Mouse (Mus musculus) heart, embryonic 13.5 days (tissue): ENCODE data around the gene Gstm3. TPM values are rescaled to one million over a fixed set of nuclear protein-coding genes. Genes with fewer than 3 reads are reported as not detected.
A peak's percentile ranks its signal among the peaks of the same experiment; 100 is the strongest.
"Not testable (repeated sequence)": the region's sequence is repeated elsewhere in the genome, so short reads cannot be mapped to it uniquely, and the experiment has no call there.

Experiments used
- ATAC-seq: fragments of 200-750 bp; cut with Nextera tagmentation; 2 replicates; pipeline ENCODE4 v1.8.0; 2017; ENCODE audit warnings: moderate TSS enrichment; ENCODE audit not compliant: insufficient number of reproducible peaks, low FRiP score, low TSS enrichment; ENCODE audit errors: extremely low read depth
- H3K27ac ChIP-seq: fragments of 300-500 bp; sonication (generic); replicated peaks from 2 replicates; pipeline ENCODE4 v1.5.1; 2015; ENCODE audit warnings: moderate library complexity, mild to moderate bottlenecking, inconsistent platforms
- H3K27me3 ChIP-seq: fragments of 300-500 bp; sonication (generic); replicated peaks from 2 replicates; pipeline ENCODE4 v1.6.1; 2015; ENCODE audit warnings: mild to moderate bottlenecking, inconsistent platforms
- H3K36me3 ChIP-seq: fragments of 300-500 bp; sonication (generic); 2 replicates; pipeline ENCODE4 v1.6.1; 2015; ENCODE audit warnings: mild to moderate bottlenecking, inconsistent platforms
- H3K4me1 ChIP-seq: fragments of 300-500 bp; sonication (generic); 2 replicates; pipeline ENCODE4 v1.6.1; 2015; ENCODE audit warnings: inconsistent platforms
- H3K4me2 ChIP-seq: fragments of 300-500 bp; sonication (generic); 2 replicates; pipeline ENCODE4 v1.6.1; 2015; ENCODE audit warnings: inconsistent platforms, mild to moderate bottlenecking, moderate library complexity
- H3K4me3 ChIP-seq: fragments of 300-500 bp; sonication (generic); 2 replicates; pipeline ENCODE4 v1.5.1; 2015; ENCODE audit warnings: moderate library complexity, mild to moderate bottlenecking, inconsistent platforms
- H3K9ac ChIP-seq: fragments of 300-500 bp; sonication (generic); 2 replicates; pipeline ENCODE4 v1.6.1; 2015; ENCODE audit warnings: inconsistent platforms, mild to moderate bottlenecking, moderate library complexity
- H3K9me3 ChIP-seq: fragments of 300-500 bp; sonication (generic); 2 replicates; pipeline ENCODE4 v1.6.1; 2016; ENCODE audit warnings: inconsistent platforms
- WGBS: fragments of 180-500 bp; shearing (Covaris S2); methylation state at CpG from one replicate; pipeline ENCODE4 v1.1.7; 2015; ENCODE audit warnings: mixed read lengths; 5-methylcytosine and 5-hydroxymethylcytosine counted together
- polyA plus RNA-seq: library from polyadenylated mRNA; unstranded; fragments of >200 nt; fragmentation: Nextera tagmentation; extraction: Ambion mirVana; gene quantifications from 2 replicates; pipeline ENCODE4 v1.2.1, GENCODE M21; 2015

The Gstm3 gene
- polyA plus RNA-seq, 1 experiment from 2014 or later = not detected

- Histone ChIP-seq H3K9ac (no peak overlapping the region), H3K9me3 (no peaks in the 10 kb centered on the region), H3K4me3 (no peak overlapping the region), H3K36me3 (no peaks in the 10 kb centered on the region), H3K27ac (no peak overlapping the region), H3K4me2 (no peak overlapping the region), H3K27me3 (no peaks in the 10 kb centered on the region), H3K4me1 (no peaks in the 10 kb centered on the region)
- ATAC-seq = no peak
- 81% methylated on average over 3 of the region's 3 CpGs for WGBS
These were observed 30.4 kb upstream of the Gstm3 start for GRCm38 (mm10) chr3:107999491-107999890.

GRCm38 (mm10) chr3:107998591-107998990, 29.5 kb upstream of the Gstm3 start:
- no peaks in the 10 kb centered on the region for H3K4me1 ChIP-seq
- H3K27me3 ChIP-seq = no peaks in the 10 kb centered on the region
- WGBS = 71% methylated on average over 3 of the region's 3 CpGs
- H3K27ac ChIP-seq = no peak overlapping the region
- H3K4me2 ChIP-seq = no peak overlapping the region
- 0 out of 2 replicates have a peak, but pooled peaks cover 5% of the 10 kb centered on the region for H3K9me3 ChIP-seq
- no peak overlapping the region for H3K9ac ChIP-seq
- ATAC-seq = no peak
- no peaks in the 10 kb centered on the region for H3K36me3 ChIP-seq
- H3K4me3 ChIP-seq = no peak overlapping the region

GRCm38 (mm10) chr3:107996576-107996975, 27.5 kb upstream of the Gstm3 start:
- H3K4me2 ChIP-seq = no peak overlapping the region
- no peak overlapping the region for H3K27ac ChIP-seq
- no peaks in the 10 kb centered on the region for H3K4me1 ChIP-seq
- 0 out of 2 replicates have a peak, but pooled peaks cover 5% of the 10 kb centered on the region for H3K9me3 ChIP-seq
- H3K9ac ChIP-seq = no peak overlapping the region
- H3K4me3 ChIP-seq = no peak overlapping the region
- ATAC-seq = no peak
- WGBS = 77% methylated on average over 4 of the region's 4 CpGs
- H3K36me3 ChIP-seq = no peaks in the 10 kb centered on the region
- H3K27me3 ChIP-seq = no peaks in the 10 kb centered on the region

- not testable (repeated sequence) for ATAC-seq, H3K4me3 ChIP-seq, H3K36me3 ChIP-seq, H3K4me1 ChIP-seq, H3K27ac ChIP-seq, H3K27me3 ChIP-seq, H3K4me2 ChIP-seq, H3K9ac ChIP-seq, H3K9me3 ChIP-seq
- 84% methylated on average over 2 of the region's 2 CpGs for WGBS
These were observed 26.9 kb upstream of the Gstm3 start for GRCm38 (mm10) chr3:107995974-107996373.

GRCm38 (mm10) chr3:107986041-107986562, 17.0 kb upstream of the Gstm3 start, which contains the start of gene Gstm2:
Gstm2 (minus strand) TSS chr3:107986453.
- peaks cover 29% of the 10 kb centered on the region for H3K4me1 ChIP-seq
- no peaks in the 10 kb centered on the region for H3K9me3 ChIP-seq
- no peaks in the 10 kb centered on the region for H3K27me3 ChIP-seq
- peak within 1 kb of the TSS; percentile 59 for H3K4me2 ChIP-seq
- H3K9ac ChIP-seq = peak within 1 kb of the TSS; percentile 42
- H3K36me3 ChIP-seq = no peaks in the 10 kb centered on the region
- H3K4me3 ChIP-seq = peak within 1 kb of the TSS; percentile 38
- 27% methylated on average over 8 of the region's 8 CpGs for WGBS
- ATAC-seq = no peak
- H3K27ac ChIP-seq = peak within 1 kb of the TSS; percentile 5

GRCm38 (mm10) chr3:107985141-107985540, 16.1 kb upstream of the Gstm3 start:
- not testable (repeated sequence) for H3K27me3 ChIP-seq, H3K4me2 ChIP-seq, H3K36me3 ChIP-seq, H3K4me3 ChIP-seq, ATAC-seq, H3K9ac ChIP-seq, H3K9me3 ChIP-seq, H3K27ac ChIP-seq
- WGBS = 97% methylated on average over 2 of the region's 2 CpGs
- H3K4me1 ChIP-seq = peaks cover 29% of the 10 kb centered on the region

- Histone ChIP-seq H3K27ac (no peak overlapping the region), H3K4me3 (no peak overlapping the region)
These were observed 15.4 kb upstream of the Gstm3 start for GRCm38 (mm10) chr3:107984471-107984870.

GRCm38 (mm10) chr3:107983771-107984170, 14.7 kb upstream of the Gstm3 start:
- no peaks in the 10 kb centered on the region for H3K36me3 ChIP-seq
- no peak overlapping the region for H3K4me3 ChIP-seq
- 65% methylated on average over 3 of the region's 3 CpGs for WGBS
- peaks cover 29% of the 10 kb centered on the region for H3K4me1 ChIP-seq
- no peak overlapping the region for H3K4me2 ChIP-seq
- H3K9me3 ChIP-seq = no peaks in the 10 kb centered on the region
- no peak overlapping the region for H3K9ac ChIP-seq
- no peak for ATAC-seq
- H3K27me3 ChIP-seq = no peaks in the 10 kb centered on the region
- no peak overlapping the region for H3K27ac ChIP-seq

More at GRCm38 (mm10) chr3:107984471-107984870, 15.4 kb upstream of the Gstm3 start:
- 70% methylated on average over 5 of the region's 5 CpGs for WGBS
- no peak overlapping the region for H3K4me2 ChIP-seq
- peaks cover 29% of the 10 kb centered on the region for H3K4me1 ChIP-seq
- H3K9me3 ChIP-seq = no peaks in the 10 kb centered on the region
- H3K36me3 ChIP-seq = no peaks in the 10 kb centered on the region
- no peaks in the 10 kb centered on the region for H3K27me3 ChIP-seq
- no peak for ATAC-seq
- H3K9ac ChIP-seq = no peak overlapping the region

- Histone ChIP-seq H3K27me3 (no peaks in the 10 kb centered on the region), H3K4me2 (no peak overlapping the region), H3K4me3 (no peak overlapping the region), H3K4me1 (peaks cover 29% of the 10 kb centered on the region), H3K9me3 (no peaks in the 10 kb centered on the region), H3K9ac (no peak overlapping the region), H3K36me3 (no peaks in the 10 kb centered on the region), H3K27ac (no peak overlapping the region)
- ATAC-seq = no peak
- WGBS = 64% methylated on average over 6 of the region's 6 CpGs
These were observed 13.6 kb upstream of the Gstm3 start for GRCm38 (mm10) chr3:107982726-107983125.

GRCm38 (mm10) chr3:107981261-107981660, 12.2 kb upstream of the Gstm3 start:
- 65% methylated on average over 3 of the region's 3 CpGs for WGBS
- no peak for ATAC-seq
- H3K4me1 ChIP-seq = peaks cover 23% of the 10 kb centered on the region
- H3K9me3 ChIP-seq = no peaks in the 10 kb centered on the region
- no peak overlapping the region for H3K9ac ChIP-seq
- no peaks in the 10 kb centered on the region for H3K27me3 ChIP-seq
- no peak overlapping the region for H3K4me2 ChIP-seq
- H3K27ac ChIP-seq = no peak overlapping the region
- no peak overlapping the region for H3K4me3 ChIP-seq
- H3K36me3 ChIP-seq = no peaks in the 10 kb centered on the region

- ATAC-seq = no peak
- Histone ChIP-seq H3K36me3 (no peaks in the 10 kb centered on the region), H3K27me3 (no peaks in the 10 kb centered on the region), H3K4me1 (0 out of 2 replicates have a peak, but pooled peaks cover 3% of the 10 kb centered on the region), H3K9ac (no peak overlapping the region), H3K27ac (no peak overlapping the region), H3K4me3 (no peak overlapping the region), H3K9me3 (no peaks in the 10 kb centered on the region), H3K4me2 (no peak overlapping the region)
- WGBS = 38% methylated on average over 3 of the region's 3 CpGs
These were observed 8.6 kb upstream of the Gstm3 start for GRCm38 (mm10) chr3:107977691-107978090.

GRCm38 (mm10) chr3:107974237-107974636, 5.2 kb upstream of the Gstm3 start:
- Histone ChIP-seq H3K9ac (no peak overlapping the region), H3K4me2 (no peak overlapping the region), H3K36me3 (no peaks in the 10 kb centered on the region), H3K27me3 (peaks cover 8% of the 10 kb centered on the region), H3K9me3 (no peaks in the 10 kb centered on the region), H3K27ac (no peak overlapping the region), H3K4me1 (no peaks in the 10 kb centered on the region), H3K4me3 (no peak overlapping the region)
- WGBS = 87% methylated on average over 1 of the region's 1 CpGs
- no peak for ATAC-seq
